In the genomic region with DNA sequence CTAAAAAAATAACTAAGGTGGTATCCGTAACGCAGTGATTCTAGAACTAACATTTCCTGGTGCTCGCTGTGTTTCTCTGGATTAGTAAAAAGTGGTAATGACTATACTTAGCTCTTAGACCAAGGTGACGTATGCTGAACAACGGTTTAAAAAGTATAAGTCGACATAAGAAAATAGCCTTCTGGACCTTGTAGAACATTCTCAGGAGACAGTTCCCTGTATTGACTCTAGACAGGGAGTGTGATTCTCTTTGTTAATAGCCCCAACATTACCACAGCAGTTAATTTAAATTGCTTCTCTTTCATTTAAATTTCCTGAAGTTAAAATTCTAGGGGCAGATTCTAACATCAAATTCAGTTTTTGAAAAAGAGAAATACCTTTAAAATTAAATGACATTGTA, we compare ENCODE assay signal across 12 mouse cellular contexts.
DNase-seq lines count a peak whose midpoint lies in the region; ATAC-seq and TF ChIP-seq lines count a peak whose summit lies in the region.
"Had no signal": no experiment of that assay in that cellular context is flagged by ENCODE, and none has a peak within 500 bp of the region (broad histone marks: within the 10 kb centered on the region; RNA-seq: fewer than 3 reads in every experiment).

No protein-coding gene starts in this region.

- no peaks in the 10 kb centered on the region for H3K9me3 ChIP-seq in midbrain, embryonic 12.5 days
- no peaks in the 10 kb centered on the region for H3K9me3 ChIP-seq in midbrain, embryonic 15.5 days
- no peaks in the 10 kb centered on the region for H3K9me3 ChIP-seq in midbrain, embryonic 16.5 days (replicated peaks; ENCODE audit: control insufficient read depth, low read length, poor library complexity, severe bottlenecking)
- no peaks in the 10 kb centered on the region for H3K9me3 ChIP-seq in midbrain, postnatal 0 days (ENCODE audit: low read length)
- H3K9me3 ChIP-seq in neural tube, embryonic 14.5 days (ENCODE audit: control insufficient read depth, low read length) = no peaks in the 10 kb centered on the region
- no peaks in the 10 kb centered on the region for H3K9me3 ChIP-seq in neural tube, embryonic 15.5 days (replicated peaks)
- H3K9me3 ChIP-seq: embryonic facial prominence, embryonic 13.5 days; embryonic facial prominence, embryonic 15.5 days; forebrain, embryonic 10.5 days; forebrain, embryonic 12.5 days had no signal

- H3K4me1 ChIP-seq in midbrain, embryonic 12.5 days = no peaks in the 10 kb centered on the region
- H3K4me1 ChIP-seq in midbrain, embryonic 15.5 days = no peaks in the 10 kb centered on the region
- no peaks in the 10 kb centered on the region for H3K4me1 ChIP-seq in midbrain, embryonic 16.5 days (ENCODE audit: control insufficient read depth, insufficient read depth, low read length)
- no peaks in the 10 kb centered on the region for H3K4me1 ChIP-seq in midbrain, postnatal 0 days (ENCODE audit: insufficient read depth, low read length)
- H3K4me1 ChIP-seq in neural tube, embryonic 14.5 days (ENCODE audit: control insufficient read depth, insufficient read depth, low read length) = no peaks in the 10 kb centered on the region
- H3K4me1 ChIP-seq in neural tube, embryonic 15.5 days = 0 out of 2 replicates have a peak, but pooled peaks cover 3% of the 10 kb centered on the region
- H3K4me1 ChIP-seq: embryonic facial prominence, embryonic 13.5 days; embryonic facial prominence, embryonic 15.5 days; forebrain, embryonic 10.5 days; forebrain, embryonic 12.5 days had no signal

- H3K36me3 ChIP-seq in midbrain, embryonic 12.5 days = no peaks in the 10 kb centered on the region
- H3K36me3 ChIP-seq in midbrain, embryonic 15.5 days (replicated peaks) = no peaks in the 10 kb centered on the region
- H3K36me3 ChIP-seq in midbrain, embryonic 16.5 days (ENCODE audit: control insufficient read depth, insufficient read depth, low read length) = no peaks in the 10 kb centered on the region
- H3K36me3 ChIP-seq in midbrain, postnatal 0 days (ENCODE audit: insufficient read depth, low read length) = no peaks in the 10 kb centered on the region
- H3K36me3 ChIP-seq in neural tube, embryonic 14.5 days (ENCODE audit: control insufficient read depth, insufficient read depth, low read length) = no peaks in the 10 kb centered on the region
- H3K36me3 ChIP-seq in neural tube, embryonic 15.5 days = no peaks in the 10 kb centered on the region
- H3K36me3 ChIP-seq: embryonic facial prominence, embryonic 13.5 days; embryonic facial prominence, embryonic 15.5 days; forebrain, embryonic 10.5 days; forebrain, embryonic 12.5 days had no signal

- no peak overlapping the region for H3K4me3 ChIP-seq in midbrain, embryonic 12.5 days
- no peak overlapping the region for H3K4me3 ChIP-seq in midbrain, embryonic 15.5 days
- no peak overlapping the region for H3K4me3 ChIP-seq in midbrain, embryonic 16.5 days (ENCODE audit: low read depth, low read length)
- no peak overlapping the region for H3K4me3 ChIP-seq in midbrain, postnatal 0 days (ENCODE audit: low read depth, low read length)
- no peak overlapping the region for H3K4me3 ChIP-seq in neural tube, embryonic 14.5 days (ENCODE audit: low read depth, low read length)
- no peak overlapping the region for H3K4me3 ChIP-seq in neural tube, embryonic 15.5 days (replicated peaks)
- H3K4me3 ChIP-seq: embryonic facial prominence, embryonic 13.5 days; embryonic facial prominence, embryonic 15.5 days; erythroblast, embryonic 14.5 days; forebrain, embryonic 10.5 days; forebrain, embryonic 12.5 days had no signal

- H3K27me3 ChIP-seq in midbrain, embryonic 12.5 days = no peaks in the 10 kb centered on the region
- H3K27me3 ChIP-seq in midbrain, embryonic 15.5 days (replicated peaks) = no peaks in the 10 kb centered on the region
- no peaks in the 10 kb centered on the region for H3K27me3 ChIP-seq in midbrain, embryonic 16.5 days (ENCODE audit: control insufficient read depth, insufficient read depth, low read depth, low read length)
- H3K27me3 ChIP-seq in midbrain, postnatal 0 days (ENCODE audit: insufficient read depth, low read length) = no peaks in the 10 kb centered on the region
- no peaks in the 10 kb centered on the region for H3K27me3 ChIP-seq in neural tube, embryonic 14.5 days (ENCODE audit: control insufficient read depth, insufficient read depth, low read length)
- H3K27me3 ChIP-seq in neural tube, embryonic 15.5 days (replicated peaks) = no peaks in the 10 kb centered on the region
- H3K27me3 ChIP-seq: embryonic facial prominence, embryonic 13.5 days; embryonic facial prominence, embryonic 15.5 days; forebrain, embryonic 12.5 days had no signal

- no peak overlapping the region for H3K9ac ChIP-seq in midbrain, embryonic 12.5 days (replicated peaks)
- no peak overlapping the region for H3K9ac ChIP-seq in midbrain, embryonic 15.5 days
- no peak overlapping the region for H3K9ac ChIP-seq in midbrain, embryonic 16.5 days (ENCODE audit: low read depth, low read length)
- H3K9ac ChIP-seq in midbrain, postnatal 0 days (replicated peaks; ENCODE audit: low read length, poor library complexity, severe bottlenecking) = no peak overlapping the region
- H3K9ac ChIP-seq in neural tube, embryonic 14.5 days (replicated peaks; ENCODE audit: low read depth, low read length) = no peak overlapping the region
- H3K9ac ChIP-seq in neural tube, embryonic 15.5 days (replicated peaks) = no peak overlapping the region
- H3K9ac ChIP-seq: embryonic facial prominence, embryonic 13.5 days; embryonic facial prominence, embryonic 15.5 days; forebrain, embryonic 12.5 days had no signal

- 89% methylated on average over 6 of the region's 6 CpGs for WGBS in midbrain, embryonic 12.5 days
- 87% methylated on average over 6 of the region's 6 CpGs for WGBS in midbrain, embryonic 15.5 days
- 87% methylated on average over 6 of the region's 6 CpGs for WGBS in midbrain, embryonic 16.5 days
- 87% methylated on average over 6 of the region's 6 CpGs for WGBS in midbrain, postnatal 0 days
- 75% methylated on average over 6 of the region's 6 CpGs for WGBS in neural tube, embryonic 14.5 days
- 74% methylated on average over 6 of the region's 6 CpGs for WGBS in neural tube, embryonic 15.5 days

- no peak for TF ChIP-seq CTCF in midbrain, postnatal 0 days (IDR thresholded peaks at IDR 0.05)

- peak; percentile 45; the same call in 1 of the 2 replicates for ATAC-seq in midbrain, embryonic 12.5 days (ENCODE audit: low FRiP score, low read depth)
- ATAC-seq in midbrain, embryonic 15.5 days (replicated peaks) = no peak
- 0 out of 2 replicates have a peak, but pooled peaks have one; percentile 66 for ATAC-seq in midbrain, embryonic 16.5 days
- ATAC-seq in midbrain, postnatal 0 days (ENCODE audit: low FRiP score) = no peak
- ATAC-seq in neural tube, embryonic 14.5 days (ENCODE audit: low read depth) = 0 out of 2 replicates have a peak, but pooled peaks have one; percentile 60
- ATAC-seq in neural tube, embryonic 15.5 days (ENCODE audit: low FRiP score) = no peak

- H3K4me2 ChIP-seq in midbrain, embryonic 12.5 days (replicated peaks) = no peak overlapping the region
- no peak overlapping the region for H3K4me2 ChIP-seq in midbrain, embryonic 15.5 days
- H3K4me2 ChIP-seq in midbrain, embryonic 16.5 days (ENCODE audit: low read length) = no peak overlapping the region
- H3K4me2 ChIP-seq in midbrain, postnatal 0 days (ENCODE audit: low read depth, low read length, poor library complexity, severe bottlenecking) = no peak overlapping the region
- H3K4me2 ChIP-seq in neural tube, embryonic 14.5 days (ENCODE audit: low read depth, low read length) = no peak overlapping the region
- H3K4me2 ChIP-seq in neural tube, embryonic 15.5 days = no peak overlapping the region
- H3K4me2 ChIP-seq: forebrain, embryonic 12.5 days had no signal

- H3K27ac ChIP-seq in midbrain, embryonic 12.5 days (replicated peaks) = no peak overlapping the region
- H3K27ac ChIP-seq in midbrain, embryonic 15.5 days = no peak overlapping the region
- no peak overlapping the region for H3K27ac ChIP-seq in midbrain, embryonic 16.5 days (ENCODE audit: low read length)
- H3K27ac ChIP-seq in midbrain, postnatal 0 days (ENCODE audit: low read depth, low read length) = no peak overlapping the region
- H3K27ac ChIP-seq in neural tube, embryonic 14.5 days (ENCODE audit: low read depth, low read length) = no peak overlapping the region
- no peak overlapping the region for H3K27ac ChIP-seq in neural tube, embryonic 15.5 days (replicated peaks)
- H3K27ac ChIP-seq: embryonic facial prominence, embryonic 13.5 days; embryonic facial prominence, embryonic 15.5 days; forebrain, embryonic 10.5 days; forebrain, embryonic 12.5 days had no signal

- no peak for DNase-seq in midbrain, postnatal 0 days (ENCODE audit: low spot score)
- DNase-seq: adrenal gland, postnatal 25 days had no signal

Comparison
In these comparisons a context has a peak if more than half of its experiments do, and no peak if none do; other contexts are left out.
1. ATAC-seq: peak in midbrain, embryonic 12.5 days (single experiment), midbrain, embryonic 16.5 days (single experiment) and neural tube, embryonic 14.5 days (single experiment); none in midbrain, embryonic 15.5 days (single experiment), midbrain, postnatal 0 days (single experiment) and neural tube, embryonic 15.5 days (single experiment).